In genomic region chr14:21268229-21268628, GRCm38 (mm10) we compare ENCODE assay signal across 24 mouse cellular contexts.
A peak's percentile ranks its signal among the peaks of the same experiment; 100 is the strongest.
DNase-seq lines count a peak whose midpoint lies in the region; ATAC-seq and TF ChIP-seq lines count a peak whose summit lies in the region.
"Had no signal": no experiment of that assay in that cellular context is flagged by ENCODE, and none has a peak within 500 bp of the region (broad histone marks: within the 10 kb centered on the region; RNA-seq: fewer than 3 reads in every experiment).

No protein-coding gene starts in this region.

- no peak overlapping the region for H3K9ac ChIP-seq in liver, adult 2 months (ENCODE audit: low read depth, low read length)
- H3K9ac ChIP-seq in liver, embryonic 12.5 days: no peak overlapping the region
- H3K9ac ChIP-seq in CH12.LX (ENCODE audit: insufficient read depth, low read depth): no peak overlapping the region
- H3K9ac ChIP-seq: forebrain, embryonic 13.5 days; hindbrain, embryonic 15.5 days; liver, embryonic 13.5 days; lung, embryonic 14.5 days; midbrain, embryonic 12.5 days; neural tube, embryonic 13.5 days had no signal

- dilution Hi-C loops in CH12.LX (cut with MboI; ENCODE audit: extremely low pct_ligation_motif_present, extremely low pct_unique_long_range_greater_than_20kb, low sequenced_read_pairs): no loop called here

- TF ChIP-seq RAD21 in CH12.LX (IDR thresholded peaks at IDR 0.05; ENCODE audit: low read depth, low read length): no peak

- H3K4me3 ChIP-seq in liver, adult 2 months (ENCODE audit: insufficient read depth, low read depth, low read length): no peak overlapping the region
- no peak overlapping the region for H3K4me3 ChIP-seq in liver, embryonic 12.5 days
- H3K4me3 ChIP-seq in CH12.LX (replicated peaks in 1 of 3; ENCODE audit: low read depth in 2 of 3, low read length in 2 of 3, poor library complexity in 1 of 3) (no peak overlapping the region), macrophage (ENCODE audit: inconsistent target) (no peak overlapping the region)
- H3K4me3 ChIP-seq: erythroblast, embryonic 14.5 days; forebrain, embryonic 13.5 days; hindbrain, embryonic 10.5 days; hindbrain, embryonic 15.5 days; liver, embryonic 13.5 days; midbrain, embryonic 12.5 days; neural tube, embryonic 13.5 days had no signal

- TF ChIP-seq CTCF in liver, adult 2 months (IDR thresholded peaks at IDR 0.05; ENCODE audit: low read depth, low read length): no peak
- no peak for TF ChIP-seq CTCF in CH12.LX (conservative IDR thresholded peaks at IDR 0.05 in 1 of 2, IDR thresholded peaks at IDR 0.05 in 1 of 2; ENCODE audit: low read depth in 2 of 2, low read length in 2 of 2)

- peaks cover 7% of the 10 kb centered on the region; the same call in 1 of the 2 replicates for H3K4me1 ChIP-seq in liver, adult 2 months (ENCODE audit: control insufficient read depth, insufficient read depth, low read length)
- peaks cover 7% of the 10 kb centered on the region; the same call in 1 of the 2 replicates for H3K4me1 ChIP-seq in liver, embryonic 12.5 days
- H3K4me1 ChIP-seq in CH12.LX (ENCODE audit: control insufficient read depth in 1 of 2, insufficient read depth in 2 of 2): no peaks in the 10 kb centered on the region
- H3K4me1 ChIP-seq: hindbrain, embryonic 10.5 days had no signal

- no peak for TF ChIP-seq EP300 in CH12.LX (IDR thresholded peaks at IDR 0.05; ENCODE audit: low read length)

- no peak overlapping the region for H3K4me2 ChIP-seq in liver, embryonic 12.5 days
- H3K4me2 ChIP-seq in CH12.LX (ENCODE audit: insufficient read depth, low read depth, poor library complexity, severe bottlenecking): no peak overlapping the region
- H3K4me2 ChIP-seq: forebrain, embryonic 13.5 days; hindbrain, embryonic 15.5 days; liver, embryonic 13.5 days; lung, embryonic 14.5 days; midbrain, embryonic 12.5 days; neural tube, embryonic 13.5 days had no signal

- 86% methylated on average over 8 of the region's 8 CpGs for WGBS in liver, adult 2 months
- 86% methylated on average over 8 of the region's 8 CpGs for WGBS in liver, embryonic 12.5 days (ENCODE audit: insufficient replicate concordance)
- WGBS in macrophage (ENCODE audit: missing documents): 73% methylated on average over 8 of the region's 8 CpGs

- H3K79me2 ChIP-seq in liver, adult 2 months (ENCODE audit: control insufficient read depth, insufficient read depth, low read length): peaks cover 9% of the 10 kb centered on the region; the same call in 1 of the 2 replicates
- no peaks in the 10 kb centered on the region for H3K79me2 ChIP-seq in CH12.LX (replicated peaks; ENCODE audit: control insufficient read depth, extremely low read depth, insufficient read depth, poor library complexity, severe bottlenecking)
- no peaks in the 10 kb centered on the region for H3K79me2 ChIP-seq in macrophage (ENCODE audit: inconsistent target)

- no peak for TF ChIP-seq POLR2A in liver, adult 2 months (IDR thresholded peaks at IDR 0.05; ENCODE audit: extremely low read depth, insufficient read depth, low read length)
- TF ChIP-seq POLR2A in CH12.LX (IDR thresholded peaks at IDR 0.05; ENCODE audit: low read depth, low read length): no peak

- no peaks in the 10 kb centered on the region for H3K27me3 ChIP-seq in liver, adult 2 months (ENCODE audit: control insufficient read depth, insufficient read depth, low read length)
- H3K27me3 ChIP-seq in liver, embryonic 12.5 days (replicated peaks): no peaks in the 10 kb centered on the region
- no peaks in the 10 kb centered on the region for H3K27me3 ChIP-seq in CH12.LX (replicated peaks)
- H3K27me3 ChIP-seq: forebrain, embryonic 13.5 days; hindbrain, embryonic 15.5 days; liver, embryonic 13.5 days; midbrain, embryonic 12.5 days; neural tube, embryonic 13.5 days had no signal

- no peak overlapping the region for H3K27ac ChIP-seq in liver, adult 2 months (replicated peaks; ENCODE audit: insufficient read depth, low read depth, low read length)
- H3K27ac ChIP-seq in liver, embryonic 12.5 days: no peak overlapping the region
- H3K27ac ChIP-seq in CH12.LX (ENCODE audit: insufficient read depth, low read depth): no peak overlapping the region
- H3K27ac ChIP-seq in macrophage: peak overlapping the region; percentile 82
- H3K27ac ChIP-seq: forebrain, embryonic 13.5 days; hindbrain, embryonic 10.5 days; hindbrain, embryonic 15.5 days; liver, embryonic 13.5 days; midbrain, embryonic 12.5 days; neural tube, embryonic 13.5 days had no signal

- in situ Hi-C loops in CH12.LX (cut with MboI; ENCODE audit: low pct_ligation_motif_present, low pct_unique_long_range_greater_than_20kb, low sequenced_read_pairs): no loop called here

- peak; percentile 54 for DNase-seq in liver, adult 2 months (ENCODE audit: extremely low read depth, low read depth, low spot score)
- DNase-seq in 3T3-L1 (ENCODE audit: low read depth, low spot score) (peak; percentile 55), CH12.LX (ENCODE audit: extremely low read depth) (no peak)
- no peak for DNase-seq in retina, embryonic 14.5 days (ENCODE audit: low spot score)
- no peak for DNase-seq in urinary bladder, postnatal 25 days (ENCODE audit: low spot score)
- DNase-seq: adrenal gland, postnatal 14 days; cerebellum, adult 11-12 months; cerebellum, postnatal 10 days; gastrocnemius, postnatal 14 days; heart, postnatal 14 days; kidney, adult 8-10 months; kidney, postnatal 14 days; layer of hippocampus, adult 9-11 months; liver, embryonic 13.5 days; lung, embryonic 14.5 days; lung, postnatal 14 days had no signal

- H3K36me3 ChIP-seq in liver, adult 2 months (ENCODE audit: control insufficient read depth, insufficient read depth, low read length): peaks cover 2% of the 10 kb centered on the region; the same call in 1 of the 2 replicates
- peaks cover 5% of the 10 kb centered on the region; the same call in 1 of the 2 replicates for H3K36me3 ChIP-seq in liver, embryonic 12.5 days
- no peaks in the 10 kb centered on the region for H3K36me3 ChIP-seq in CH12.LX (replicated peaks in 1 of 2; ENCODE audit: control insufficient read depth in 1 of 2, insufficient read depth in 1 of 2, low read length in 1 of 2)
- no peaks in the 10 kb centered on the region for H3K36me3 ChIP-seq in macrophage (ENCODE audit: inconsistent target)
- H3K36me3 ChIP-seq: hindbrain, embryonic 10.5 days; hindbrain, embryonic 15.5 days; liver, embryonic 13.5 days; midbrain, embryonic 12.5 days; neural tube, embryonic 13.5 days had no signal

- ATAC-seq in liver, embryonic 12.5 days: no peak
- ATAC-seq: forebrain, embryonic 13.5 days had no signal

- no peaks in the 10 kb centered on the region for H3K9me3 ChIP-seq in liver, embryonic 12.5 days (replicated peaks)
- no peaks in the 10 kb centered on the region for H3K9me3 ChIP-seq in CH12.LX (replicated peaks; ENCODE audit: low read length)
- H3K9me3 ChIP-seq: forebrain, embryonic 13.5 days; hindbrain, embryonic 10.5 days; hindbrain, embryonic 15.5 days; liver, embryonic 13.5 days; midbrain, embryonic 12.5 days; neural tube, embryonic 13.5 days had no signal

TF ChIP-seq in CH12.LX, 34 proteins besides CTCF, POLR2A, EP300 and RAD21:
- TF ChIP-seq ZKSCAN1 (IDR thresholded peaks at IDR 0.05; ENCODE audit: borderline replicate concordance, low read depth, low read length): no peak
- no peak for TF ChIP-seq NELFE (IDR thresholded peaks at IDR 0.05; ENCODE audit: low read depth, low read length)
- TF ChIP-seq BHLHE40 (IDR thresholded peaks at IDR 0.05; ENCODE audit: low read depth, low read length): peak; percentile 54
- peak; percentile 14; the same call in 1 of the 2 replicates for TF ChIP-seq USF1 (IDR thresholded peaks at IDR 0.05; ENCODE audit: low read depth, low read length)

Comparison
In these comparisons a context has a peak if more than half of its experiments do, and no peak if none do; other contexts are left out.
1. DNase-seq: peak in liver, adult 2 months (single experiment) and 3T3-L1 (single experiment); none in CH12.LX (single experiment), retina, embryonic 14.5 days (single experiment) and urinary bladder, postnatal 25 days (single experiment).